Mouse (Mus musculus): Measurements from ENCODE around the gene Clmp. TPM values are rescaled to one million over a fixed set of nuclear protein-coding genes. Genes with fewer than 3 reads are reported as not detected.

Gene Clmp
- polyA plus RNA-seq (2015; fragmentation: Nextera tagmentation; extraction: Ambion mirVana): 48.4 and 51.1 TPM in 2 replicates

DNA sequence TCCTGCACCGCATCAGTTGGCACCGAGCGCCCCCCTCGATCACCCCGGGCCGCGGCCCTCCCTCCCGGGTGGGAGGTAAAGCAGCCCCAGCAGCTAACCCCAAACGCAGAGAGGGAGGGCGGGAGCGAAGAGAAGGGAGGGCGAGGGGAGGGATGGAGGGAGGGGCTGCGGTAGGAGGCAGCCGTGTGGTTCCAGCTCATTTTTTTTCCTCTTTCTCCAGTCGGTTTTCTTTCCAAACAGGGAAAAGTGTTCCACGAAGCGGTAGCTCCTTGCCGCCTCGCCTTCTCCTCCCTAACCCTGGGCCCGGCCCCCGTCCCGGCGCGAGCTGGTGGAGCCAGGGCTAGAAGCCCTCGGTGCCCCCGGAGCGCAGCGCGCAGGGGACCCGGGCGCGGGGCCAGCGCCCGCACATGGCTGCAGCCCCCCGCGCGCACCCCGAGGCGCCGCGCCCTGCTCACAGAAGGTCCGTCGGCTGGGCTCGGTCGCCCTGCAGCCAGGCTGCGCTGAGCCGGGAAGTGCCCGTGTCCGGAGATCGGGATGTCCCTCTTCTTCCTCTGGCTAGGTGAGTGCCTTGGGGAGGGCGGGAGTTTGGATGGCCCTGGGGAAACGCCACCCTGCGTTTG lies at the start of gene Clmp:
Gene Clmp (plus strand): TSS at position 162 of the 620 bp plus-strand sequence.
- Histone ChIP-seq H3K4me3 (peak within 1 kb of the TSS; percentile 89), H3K9me3 (no peaks in the 10 kb centered on the region), H3K27ac (replicated peaks) (peak within 1 kb of the TSS; percentile 95), H3K36me3 (no peaks in the 10 kb centered on the region), H3K4me2 (peak within 1 kb of the TSS; percentile 92), H3K4me1 (replicated peaks) (peaks cover 35% of the 10 kb centered on the region), H3K9ac (peak within 1 kb of the TSS; percentile 89), H3K27me3 (no peaks in the 10 kb centered on the region)
- peak; percentile 74 for ATAC-seq (ENCODE audit: low FRiP score, low read depth)
- WGBS: under 1% methylated on average over 49 of the region's 53 CpGs

GRCm38 (mm10) chr9:40636054-40636453 lies 49.7 kb upstream of the Clmp start:
- Histone ChIP-seq H3K4me1 (replicated peaks) (peaks cover 23% of the 10 kb centered on the region), H3K27me3 (no peaks in the 10 kb centered on the region), H3K36me3 (no peaks in the 10 kb centered on the region), H3K4me2 (no peak overlapping the region), H3K27ac (replicated peaks) (no peak overlapping the region), H3K4me3 (no peak overlapping the region), H3K9ac (no peak overlapping the region), H3K9me3 (no peaks in the 10 kb centered on the region)
- ATAC-seq (ENCODE audit: low FRiP score, low read depth): peak; percentile 47; the same call in 1 of the 2 replicates
- 15% methylated on average over 2 of the region's 2 CpGs for WGBS

GRCm38 (mm10) chr9:40637705-40638393 lies 47.9 kb upstream of the Clmp start:
- WGBS: 24% methylated on average over 8 of the region's 8 CpGs
- no peaks in the 10 kb centered on the region for H3K9me3 ChIP-seq
- ATAC-seq (ENCODE audit: low FRiP score, low read depth): peak; percentile 29; the same call in 1 of the 2 replicates
- peak overlapping the region; percentile 79 for H3K27ac ChIP-seq (replicated peaks)
- H3K36me3 ChIP-seq: no peaks in the 10 kb centered on the region
- H3K4me1 ChIP-seq (replicated peaks): peaks cover 34% of the 10 kb centered on the region
- peak overlapping the region; percentile 48 for H3K9ac ChIP-seq
- peak overlapping the region; percentile 33 for H3K4me3 ChIP-seq
- peak overlapping the region; percentile 63 for H3K4me2 ChIP-seq
- no peaks in the 10 kb centered on the region for H3K27me3 ChIP-seq

- H3K27me3 ChIP-seq: no peaks in the 10 kb centered on the region
- H3K9me3 ChIP-seq: no peaks in the 10 kb centered on the region
- H3K36me3 ChIP-seq: no peaks in the 10 kb centered on the region
- peak overlapping the region; percentile 63 for H3K4me2 ChIP-seq
- ATAC-seq (ENCODE audit: low FRiP score, low read depth): peak; percentile 83
- peak overlapping the region; percentile 33 for H3K4me3 ChIP-seq
- peak overlapping the region; percentile 79 for H3K27ac ChIP-seq (replicated peaks)
- peaks cover 35% of the 10 kb centered on the region for H3K4me1 ChIP-seq (replicated peaks)
- H3K9ac ChIP-seq: peak overlapping the region; percentile 48
- WGBS: 2% methylated on average over 14 of the region's 14 CpGs
Measured at GRCm38 (mm10) chr9:40638394-40639049, 47.2 kb upstream of the Clmp start.

DNA sequence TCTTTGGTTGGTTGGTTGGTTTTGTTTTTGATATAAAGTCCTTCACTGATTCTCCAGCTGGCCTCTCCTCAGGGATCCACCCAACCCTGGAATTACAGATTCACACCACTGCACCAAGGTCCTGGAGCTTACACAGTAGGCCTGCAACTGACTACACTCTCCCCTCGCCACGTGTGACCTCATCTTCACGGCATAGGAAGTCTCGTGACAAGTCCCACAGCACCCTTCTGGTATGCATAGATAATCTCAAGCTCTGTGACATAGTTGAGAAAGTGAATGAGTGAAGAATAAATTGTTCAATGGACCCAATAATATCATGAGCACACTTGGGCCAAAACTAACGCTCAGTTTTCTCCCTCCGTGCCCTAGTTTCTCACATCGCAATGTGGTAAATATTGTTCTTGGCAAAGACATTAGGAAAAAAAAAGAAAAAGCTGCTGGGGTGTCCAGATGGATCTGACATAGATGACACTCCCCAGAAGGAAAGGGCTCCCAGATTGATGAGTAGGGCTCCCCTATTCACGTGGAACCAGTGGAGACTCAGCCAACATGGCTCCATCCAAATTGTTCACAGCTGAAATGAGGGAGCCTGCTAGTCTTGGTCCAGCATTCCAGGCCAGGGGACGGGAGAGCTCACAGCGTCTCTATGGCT lies 46.1 kb upstream of the Clmp start:
- Histone ChIP-seq H3K9ac (no peak overlapping the region), H3K4me2 (no peak overlapping the region), H3K27me3 (no peaks in the 10 kb centered on the region), H3K27ac (replicated peaks) (no peak overlapping the region), H3K9me3 (no peaks in the 10 kb centered on the region), H3K36me3 (no peaks in the 10 kb centered on the region), H3K4me1 (replicated peaks) (peaks cover 35% of the 10 kb centered on the region), H3K4me3 (no peak overlapping the region)
- no peak for ATAC-seq (ENCODE audit: low FRiP score, low read depth)
- 72% methylated on average over 10 of the region's 10 CpGs for WGBS

GRCm38 (mm10) chr9:40641318-40641717 lies 44.4 kb upstream of the Clmp start:
- Histone ChIP-seq H3K36me3 (no peaks in the 10 kb centered on the region), H3K4me3 (no peak overlapping the region), H3K4me2 (no peak overlapping the region), H3K27ac (replicated peaks) (no peak overlapping the region), H3K4me1 (replicated peaks) (peaks cover 33% of the 10 kb centered on the region), H3K27me3 (no peaks in the 10 kb centered on the region), H3K9ac (no peak overlapping the region), H3K9me3 (no peaks in the 10 kb centered on the region)
- ATAC-seq (ENCODE audit: low FRiP score, low read depth): no peak
- WGBS: 76% methylated on average over 2 of the region's 2 CpGs

- Histone ChIP-seq H3K9ac (no peak overlapping the region), H3K4me2 (no peak overlapping the region), H3K9me3 (no peaks in the 10 kb centered on the region), H3K4me1 (replicated peaks) (peaks cover 26% of the 10 kb centered on the region), H3K27ac (replicated peaks) (peak overlapping the region; percentile 36; the same call in 1 of the 2 replicates), H3K27me3 (no peaks in the 10 kb centered on the region), H3K36me3 (no peaks in the 10 kb centered on the region), H3K4me3 (no peak overlapping the region)
- WGBS: 10% methylated on average over 16 of the region's 16 CpGs
- ATAC-seq (ENCODE audit: low FRiP score, low read depth): no peak
Measured at GRCm38 (mm10) chr9:40642470-40643220, 43.1 kb upstream of the Clmp start.

DNA sequence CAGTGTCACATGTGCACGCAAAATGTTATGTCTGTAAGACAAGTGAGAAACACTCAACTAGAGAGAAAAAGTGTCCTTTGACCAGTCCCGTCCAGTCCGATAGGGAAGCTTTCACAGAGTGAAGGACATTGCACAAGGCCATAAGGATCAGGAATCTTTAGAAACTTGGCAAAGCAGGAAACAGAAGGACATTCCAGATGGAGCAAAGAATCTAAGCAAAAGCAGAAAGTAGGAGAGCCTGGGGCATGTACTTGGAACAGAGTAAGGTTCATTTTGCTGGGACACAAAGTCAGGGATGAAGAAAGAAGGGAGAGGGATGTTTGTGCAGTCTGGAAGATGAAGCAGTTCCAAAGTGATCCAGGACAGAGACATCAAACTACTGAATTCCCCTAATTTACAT lies 36.3 kb upstream of the Clmp start:
- Histone ChIP-seq H3K36me3 (no peaks in the 10 kb centered on the region), H3K9me3 (no peaks in the 10 kb centered on the region), H3K4me2 (no peak overlapping the region), H3K27ac (replicated peaks) (no peak overlapping the region), H3K4me3 (no peak overlapping the region), H3K9ac (no peak overlapping the region), H3K4me1 (replicated peaks) (no peaks in the 10 kb centered on the region), H3K27me3 (no peaks in the 10 kb centered on the region)
- ATAC-seq (ENCODE audit: low FRiP score, low read depth): no peak
- 96% methylated on average over 3 of the region's 3 CpGs for WGBS

DNA sequence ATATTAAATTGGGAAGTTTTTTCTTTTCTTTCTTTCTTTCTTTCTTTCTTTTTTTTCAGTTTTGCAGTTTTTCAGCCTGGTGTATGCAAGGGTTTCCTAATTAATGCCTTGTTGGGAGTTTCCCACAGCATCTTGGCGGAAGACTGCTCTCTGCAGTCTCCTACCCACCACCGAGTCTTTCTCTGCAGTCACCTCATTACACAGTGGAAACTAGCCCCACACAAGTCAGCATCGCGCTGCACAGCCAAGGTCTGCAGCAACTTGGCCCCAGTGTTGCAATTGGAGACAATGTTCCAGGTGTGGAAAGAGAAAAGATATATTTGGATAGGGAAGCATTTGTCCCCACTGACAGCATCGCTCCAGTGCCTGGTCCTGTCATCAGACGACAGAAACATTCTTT lies 35.8 kb upstream of the Clmp start:
- H3K9ac ChIP-seq: no peak overlapping the region
- no peak overlapping the region for H3K4me3 ChIP-seq
- H3K36me3 ChIP-seq: no peaks in the 10 kb centered on the region
- 55% methylated on average over 6 of the region's 6 CpGs for WGBS
- H3K4me1 ChIP-seq (replicated peaks): no peaks in the 10 kb centered on the region
- no peak for ATAC-seq (ENCODE audit: low FRiP score, low read depth)
- no peak overlapping the region for H3K27ac ChIP-seq (replicated peaks)
- H3K9me3 ChIP-seq: no peaks in the 10 kb centered on the region
- no peak overlapping the region for H3K4me2 ChIP-seq
- no peaks in the 10 kb centered on the region for H3K27me3 ChIP-seq

GRCm38 (mm10) chr9:40651239-40651859 lies 34.4 kb upstream of the Clmp start:
- no peak overlapping the region for H3K9ac ChIP-seq
- no peak overlapping the region for H3K4me3 ChIP-seq
- no peaks in the 10 kb centered on the region for H3K27me3 ChIP-seq
- H3K4me2 ChIP-seq: no peak overlapping the region
- H3K4me1 ChIP-seq (replicated peaks): no peaks in the 10 kb centered on the region
- no peak for ATAC-seq (ENCODE audit: low FRiP score, low read depth)
- no peaks in the 10 kb centered on the region for H3K36me3 ChIP-seq
- H3K27ac ChIP-seq (replicated peaks): no peak overlapping the region
- no peaks in the 10 kb centered on the region for H3K9me3 ChIP-seq
- 84% methylated on average over 4 of the region's 4 CpGs for WGBS

- Histone ChIP-seq H3K27ac (replicated peaks) (no peak overlapping the region), H3K4me1 (replicated peaks) (no peaks in the 10 kb centered on the region), H3K9me3 (no peaks in the 10 kb centered on the region), H3K4me2 (no peak overlapping the region), H3K9ac (no peak overlapping the region), H3K36me3 (no peaks in the 10 kb centered on the region), H3K27me3 (no peaks in the 10 kb centered on the region), H3K4me3 (no peak overlapping the region)
- no peak for ATAC-seq (ENCODE audit: low FRiP score, low read depth)
- WGBS: 50% methylated on average over 9 of the region's 9 CpGs
Measured at GRCm38 (mm10) chr9:40652757-40653156, 33.0 kb upstream of the Clmp start.

Data from hindbrain, embryonic 15.5 days (tissue).